Mouse (Mus musculus) hindbrain, embryonic 10.5 days (tissue): ENCODE results near the gene Hivep2. TPM values are rescaled to one million over a fixed set of nuclear protein-coding genes. Genes with fewer than 3 reads are reported as not detected.

Experiments
- DNase-seq: peaks from one replicate; pipeline ENCODE4 v3.0.0-alpha.2; 2017; ENCODE audit warnings: low spot score
- H3K27ac ChIP-seq: fragments of 300-500 bp; sonication (generic); 2 replicates; pipeline ENCODE4 v1.5.1; 2016; ENCODE audit warnings: mild to moderate bottlenecking, moderate library complexity
- H3K27me3 ChIP-seq: fragments of 300-500 bp; sonication (generic); 2 replicates; pipeline ENCODE4 v1.6.1; 2016; ENCODE audit warnings: mild to moderate bottlenecking; ENCODE audit not compliant: poor library complexity, insufficient read depth, severe bottlenecking
- H3K36me3 ChIP-seq: fragments of 300-500 bp; sonication (generic); 2 replicates; pipeline ENCODE4 v1.6.1; 2016; ENCODE audit warnings: mild to moderate bottlenecking, moderate library complexity
- H3K4me1 ChIP-seq: fragments of 300-500 bp; sonication (generic); replicated peaks from 2 replicates; pipeline ENCODE4 v1.6.1; 2016; ENCODE audit warnings: mild to moderate bottlenecking
- H3K4me3 ChIP-seq: fragments of 300-500 bp; sonication (generic); 2 replicates; pipeline ENCODE4 v1.5.1; 2016; ENCODE audit warnings: mild to moderate bottlenecking, moderate library complexity
- H3K9me3 ChIP-seq: fragments of 300-500 bp; sonication (generic); 2 replicates; pipeline ENCODE4 v1.6.1; 2016; ENCODE audit warnings: mild to moderate bottlenecking, moderate library complexity
- WGBS: fragments of 180-500 bp; shearing (Covaris S2); methylation state at CpG from one replicate; pipeline ENCODE4 v1.1.7; 2016; 5-methylcytosine and 5-hydroxymethylcytosine counted together
- polyA plus RNA-seq: library from polyadenylated mRNA; unstranded; fragments of >200 nt; fragmentation: Nextera tagmentation; extraction: Ambion mirVana; gene quantifications from 2 replicates; pipeline ENCODE4 v1.2.1, GENCODE M21; 2016

The Hivep2 gene
- polyA plus RNA-seq, 1 experiment from 2014 or later, result 1.2 TPM

DNA sequence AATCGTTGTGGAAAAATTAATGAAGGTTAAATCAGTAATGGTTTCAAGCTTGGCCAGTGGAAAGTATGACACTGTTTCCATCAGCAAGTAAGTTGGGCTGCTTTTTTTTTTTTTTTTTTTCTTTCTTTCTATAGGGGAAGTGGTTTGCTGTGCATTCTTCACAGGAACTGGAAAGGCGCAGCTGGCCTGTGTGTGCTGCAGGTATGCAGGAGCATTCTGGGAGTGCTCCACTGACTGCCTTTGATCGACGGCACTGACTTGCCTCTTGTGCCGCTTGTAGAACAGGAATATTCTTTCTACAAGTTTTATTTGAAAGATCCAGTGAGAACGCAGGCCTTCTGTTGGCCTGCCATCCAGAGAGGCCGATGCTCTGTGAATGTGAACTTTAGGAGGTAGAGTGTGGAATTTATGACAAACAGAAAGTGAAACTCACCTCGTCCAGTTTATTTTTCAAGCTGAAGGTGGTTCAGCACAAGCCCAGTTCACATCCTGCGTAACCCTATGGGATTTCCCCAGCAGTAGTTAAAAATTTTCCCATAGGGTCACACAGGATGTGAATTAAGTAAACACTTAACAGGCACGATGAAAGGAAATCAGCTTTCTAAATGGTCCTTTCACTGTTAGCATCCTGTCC, 120.1 kb downstream of the Hivep2 start:
- H3K27me3 ChIP-seq, result no peaks in the 10 kb centered on the region
- 86% methylated on average over 10 of the region's 10 CpGs for WGBS

DNA sequence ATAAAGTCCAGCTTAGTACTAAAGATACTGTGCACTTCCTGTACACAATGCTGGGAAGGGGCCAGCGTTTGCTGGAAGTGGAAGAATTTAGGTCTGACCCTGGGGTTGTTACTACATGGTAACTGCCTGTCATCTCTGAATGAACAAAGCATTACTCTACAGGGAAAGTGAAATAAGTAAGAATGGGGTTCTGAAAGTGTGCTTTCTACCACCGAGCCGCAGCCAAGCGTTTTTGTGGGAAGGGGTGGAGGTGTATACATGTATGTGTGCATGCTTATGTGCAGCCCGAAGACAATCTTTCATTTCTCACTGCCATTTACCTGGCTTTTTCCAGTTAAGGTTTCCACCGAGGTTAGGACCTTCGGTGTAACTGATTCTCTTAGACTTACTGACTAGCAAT, 121.4 kb downstream of the Hivep2 start:
- Histone ChIP-seq H3K27ac (no peak overlapping the region), H3K4me3 (no peak overlapping the region), H3K27me3 (no peaks in the 10 kb centered on the region), H3K36me3 (no peaks in the 10 kb centered on the region), H3K9me3 (peaks cover 5% of the 10 kb centered on the region; the same call in 1 of the 2 replicates), H3K4me1 (no peaks in the 10 kb centered on the region)
- DNase-seq, result no peak
- 86% methylated on average over 7 of the region's 7 CpGs for WGBS

More for the DNA sequence above, 120.1 kb downstream of the Hivep2 start:
- H3K36me3 ChIP-seq, result no peaks in the 10 kb centered on the region
- H3K9me3 ChIP-seq, result no peaks in the 10 kb centered on the region
- no peak overlapping the region for H3K4me3 ChIP-seq
- no peak overlapping the region for H3K27ac ChIP-seq
- H3K4me1 ChIP-seq, result no peaks in the 10 kb centered on the region
- DNase-seq, result no peak

DNA sequence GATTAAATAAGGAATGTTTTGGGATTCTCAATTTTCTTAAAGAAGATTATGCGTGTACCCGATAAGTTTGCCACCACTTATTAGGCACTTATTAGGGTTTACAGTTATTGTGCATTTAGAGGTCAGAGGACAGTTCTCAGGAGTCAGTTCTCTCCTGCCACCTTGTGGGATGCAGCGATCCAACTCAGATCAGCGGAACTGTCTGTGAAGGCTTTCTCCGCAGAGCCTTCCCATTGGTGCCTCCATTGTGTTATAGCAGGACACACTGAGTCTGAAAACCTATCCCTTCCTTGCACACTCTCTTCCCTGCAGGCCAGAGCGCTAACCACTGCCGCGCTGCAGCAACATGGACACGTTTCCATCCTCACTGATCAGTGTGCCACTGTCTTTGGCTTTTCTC, 123.6 kb downstream of the Hivep2 start:
- Histone ChIP-seq H3K9me3 (peaks cover 5% of the 10 kb centered on the region; the same call in 1 of the 2 replicates), H3K4me1 (no peaks in the 10 kb centered on the region), H3K27me3 (no peaks in the 10 kb centered on the region), H3K36me3 (no peaks in the 10 kb centered on the region), H3K4me3 (no peak overlapping the region), H3K27ac (no peak overlapping the region)
- peak; percentile 27 for DNase-seq
- WGBS, result 53% methylated on average over 9 of the region's 9 CpGs

DNA sequence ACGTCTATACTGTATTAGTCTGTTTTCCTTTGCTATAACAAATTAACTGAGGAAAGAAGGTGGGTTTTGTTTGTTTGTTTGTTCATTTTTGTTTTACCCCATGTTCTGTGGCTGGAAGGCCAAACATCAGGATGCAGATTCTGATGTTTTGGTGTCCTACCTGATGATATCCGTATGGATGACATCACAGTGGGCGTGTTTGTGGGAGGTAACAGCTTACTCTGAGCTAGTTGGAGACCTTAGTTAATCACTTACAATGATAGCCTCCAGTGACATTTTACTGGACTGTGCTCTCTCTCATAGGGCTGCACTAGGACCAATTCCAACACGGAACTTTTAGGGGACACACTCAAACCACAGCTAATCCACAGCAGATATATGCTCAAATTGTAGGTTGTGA, 128.2 kb downstream of the Hivep2 start:
- peaks cover 5% of the 10 kb centered on the region; the same call in 1 of the 2 replicates for H3K9me3 ChIP-seq
- H3K36me3 ChIP-seq, result no peaks in the 10 kb centered on the region
- H3K4me3 ChIP-seq, result no peak overlapping the region
- no peak for DNase-seq
- peaks cover 8% of the 10 kb centered on the region; the same call in 1 of the 2 replicates for H3K4me1 ChIP-seq
- H3K27ac ChIP-seq, result no peak overlapping the region
- no peaks in the 10 kb centered on the region for H3K27me3 ChIP-seq
- WGBS, result 87% methylated on average over 4 of the region's 4 CpGs

DNA sequence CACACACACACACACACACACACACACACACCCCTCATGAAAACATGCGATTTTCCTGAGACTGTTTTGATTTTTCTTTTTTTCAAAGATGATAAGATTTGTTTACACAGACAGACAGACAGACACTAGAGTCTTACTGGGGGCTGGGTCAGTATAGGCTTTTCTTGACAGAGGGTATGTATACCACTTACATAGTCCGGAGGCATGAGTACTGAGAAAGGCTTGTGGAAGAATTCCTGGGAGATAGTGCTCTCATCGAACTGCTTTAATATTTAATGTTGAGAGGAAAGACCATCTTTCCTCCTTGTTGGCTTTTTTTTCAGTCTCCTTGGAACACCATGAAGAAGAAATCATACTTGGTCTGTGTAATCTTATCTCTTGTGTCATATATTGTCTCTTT, 130.2 kb downstream of the Hivep2 start:
- Histone ChIP-seq H3K4me3 (no peak overlapping the region), H3K4me1 (peaks cover 8% of the 10 kb centered on the region; the same call in 1 of the 2 replicates), H3K9me3 (peaks cover 5% of the 10 kb centered on the region; the same call in 1 of the 2 replicates), H3K27ac (no peak overlapping the region), H3K27me3 (no peaks in the 10 kb centered on the region), H3K36me3 (no peaks in the 10 kb centered on the region)
- DNase-seq, result no peak
- 86% methylated on average over 3 of the region's 3 CpGs for WGBS

DNA sequence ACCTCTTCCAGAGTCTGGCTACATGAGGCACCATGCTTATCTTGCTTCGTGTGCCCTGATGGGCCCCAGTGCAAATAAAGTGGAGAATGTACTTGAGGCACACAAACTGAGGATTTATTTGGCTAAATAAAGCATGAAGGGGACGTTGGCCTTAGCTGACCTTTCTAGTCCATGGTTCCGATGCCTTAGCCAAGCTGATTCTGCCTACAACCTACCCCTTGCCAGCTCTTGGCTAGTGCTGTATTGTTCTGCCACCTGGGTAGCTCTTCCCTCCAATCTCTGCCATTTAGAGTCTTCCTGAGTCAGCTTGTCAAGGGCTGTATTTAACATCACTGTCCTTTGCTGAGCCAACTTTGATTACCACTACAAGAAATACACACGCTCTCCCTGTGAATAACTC, 133.3 kb downstream of the Hivep2 start:
- no peak overlapping the region for H3K4me3 ChIP-seq
- H3K4me1 ChIP-seq, result peaks cover 8% of the 10 kb centered on the region; the same call in 1 of the 2 replicates
- 81% methylated on average over 4 of the region's 4 CpGs for WGBS
- no peak for DNase-seq
- H3K36me3 ChIP-seq, result no peaks in the 10 kb centered on the region
- H3K27ac ChIP-seq, result no peak overlapping the region
- no peaks in the 10 kb centered on the region for H3K9me3 ChIP-seq
- H3K27me3 ChIP-seq, result no peaks in the 10 kb centered on the region

DNA sequence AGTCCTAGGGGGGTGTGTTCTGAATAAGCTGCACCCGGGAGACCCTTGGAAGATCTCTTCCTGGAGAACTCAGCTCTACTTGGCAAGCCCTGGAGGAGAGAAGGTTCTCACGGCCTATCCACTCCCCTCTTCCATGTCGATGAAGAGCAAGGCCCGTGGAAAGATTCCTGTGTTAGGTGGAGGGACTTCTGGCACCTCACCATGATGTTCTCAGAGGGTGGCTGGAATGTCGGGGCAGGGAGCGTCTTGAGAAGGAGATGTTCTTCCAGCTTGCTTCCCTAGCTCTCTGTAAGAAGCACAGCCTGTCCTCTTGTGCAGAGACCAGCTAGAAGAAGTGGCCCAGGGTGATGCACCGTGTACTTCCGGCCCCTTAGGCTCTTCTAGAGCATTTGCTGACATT, 134.2 kb downstream of the Hivep2 start:
- no peaks in the 10 kb centered on the region for H3K36me3 ChIP-seq
- DNase-seq, result no peak
- 85% methylated on average over 8 of the region's 8 CpGs for WGBS

DNA sequence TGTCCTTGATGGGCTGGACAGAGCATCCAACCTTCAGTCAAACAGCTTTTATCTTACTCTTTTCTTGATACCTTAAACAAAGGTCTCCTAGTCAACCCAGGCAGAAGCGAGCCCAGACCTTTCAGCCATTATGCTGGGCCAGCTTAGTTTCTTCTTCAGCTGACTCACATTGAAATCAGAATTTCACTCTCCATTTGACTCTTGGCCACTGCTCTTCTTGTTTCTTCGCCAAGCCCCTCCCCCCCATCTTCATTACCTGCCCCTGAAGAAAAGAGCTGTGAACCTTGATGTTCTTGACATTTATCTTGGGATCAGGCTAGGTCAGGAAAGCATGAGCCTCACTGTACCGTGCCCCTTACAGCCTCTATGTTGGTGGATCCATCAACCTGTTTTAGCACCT, 135.0 kb downstream of the Hivep2 start:
- no peak overlapping the region for H3K27ac ChIP-seq
- H3K36me3 ChIP-seq, result no peaks in the 10 kb centered on the region
- no peaks in the 10 kb centered on the region for H3K9me3 ChIP-seq
- no peaks in the 10 kb centered on the region for H3K27me3 ChIP-seq
- WGBS, result 87% methylated on average over 3 of the region's 3 CpGs
- DNase-seq, result no peak
- H3K4me1 ChIP-seq, result peaks cover 2% of the 10 kb centered on the region; the same call in 1 of the 2 replicates
- no peak overlapping the region for H3K4me3 ChIP-seq

More for the DNA sequence above, 134.2 kb downstream of the Hivep2 start:
- Histone ChIP-seq H3K4me1 (peaks cover 8% of the 10 kb centered on the region; the same call in 1 of the 2 replicates), H3K27ac (no peak overlapping the region), H3K9me3 (no peaks in the 10 kb centered on the region), H3K27me3 (no peaks in the 10 kb centered on the region), H3K4me3 (no peak overlapping the region)

DNA sequence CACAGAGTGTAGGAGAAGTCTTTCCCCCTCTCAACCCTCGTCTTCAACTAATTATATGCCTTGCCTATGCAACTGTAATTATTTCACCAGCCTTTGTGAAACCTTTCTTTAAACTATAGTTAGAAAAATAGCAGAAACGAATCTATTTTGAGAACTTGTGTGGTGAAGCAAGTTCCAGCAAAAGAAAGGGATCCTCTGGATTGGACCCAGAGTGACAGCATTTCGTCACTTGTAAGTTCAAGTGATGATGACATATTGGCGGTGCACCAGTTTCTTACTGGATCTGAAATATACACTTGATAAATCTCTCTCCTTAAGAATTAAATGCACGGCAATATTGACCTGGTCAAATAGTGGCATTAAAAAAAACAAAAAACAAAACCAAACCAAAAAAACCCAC, 136.1 kb downstream of the Hivep2 start:
- Histone ChIP-seq H3K36me3 (no peaks in the 10 kb centered on the region), H3K9me3 (no peaks in the 10 kb centered on the region), H3K27me3 (no peaks in the 10 kb centered on the region), H3K27ac (no peak overlapping the region), H3K4me1 (no peaks in the 10 kb centered on the region), H3K4me3 (no peak overlapping the region)
- WGBS, result 94% methylated on average over 5 of the region's 5 CpGs
- no peak for DNase-seq

DNA sequence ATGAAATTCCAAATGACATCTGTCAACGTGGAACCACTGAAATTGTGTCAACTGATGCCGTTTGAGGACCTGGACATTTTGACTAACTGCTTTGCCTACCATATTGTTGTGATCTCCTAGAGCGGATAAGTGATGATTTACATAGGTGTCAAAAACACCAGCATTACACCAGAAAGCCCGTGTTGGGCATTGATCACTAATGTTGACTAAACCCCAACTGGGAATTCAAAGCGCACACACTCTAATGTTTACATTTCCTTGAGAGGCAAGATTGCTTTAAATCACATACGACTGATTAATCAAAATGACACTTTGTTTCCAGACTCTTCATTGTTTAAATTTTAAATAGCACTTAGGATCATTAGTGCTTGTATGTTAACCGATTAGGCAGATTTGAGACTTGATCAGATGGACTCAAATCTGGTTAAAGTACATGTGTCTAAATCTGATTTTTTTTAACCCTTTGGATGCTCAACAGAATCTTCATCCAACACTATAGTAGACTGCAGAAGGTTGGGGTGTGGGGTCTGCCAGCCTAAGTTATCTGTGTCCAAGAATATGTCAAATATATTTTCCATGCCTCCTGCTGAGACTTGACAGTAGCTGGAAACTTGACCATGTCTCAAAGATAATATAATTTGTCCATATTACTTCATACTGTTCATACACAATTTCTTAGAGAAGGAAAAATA, 142.3 kb downstream of the Hivep2 start:
- Histone ChIP-seq H3K4me3 (no peak overlapping the region), H3K9me3 (no peaks in the 10 kb centered on the region), H3K27ac (no peak overlapping the region), H3K27me3 (no peaks in the 10 kb centered on the region), H3K4me1 (no peaks in the 10 kb centered on the region), H3K36me3 (no peaks in the 10 kb centered on the region)
- WGBS, result 88% methylated on average over 7 of the region's 7 CpGs
- no peak for DNase-seq

DNA sequence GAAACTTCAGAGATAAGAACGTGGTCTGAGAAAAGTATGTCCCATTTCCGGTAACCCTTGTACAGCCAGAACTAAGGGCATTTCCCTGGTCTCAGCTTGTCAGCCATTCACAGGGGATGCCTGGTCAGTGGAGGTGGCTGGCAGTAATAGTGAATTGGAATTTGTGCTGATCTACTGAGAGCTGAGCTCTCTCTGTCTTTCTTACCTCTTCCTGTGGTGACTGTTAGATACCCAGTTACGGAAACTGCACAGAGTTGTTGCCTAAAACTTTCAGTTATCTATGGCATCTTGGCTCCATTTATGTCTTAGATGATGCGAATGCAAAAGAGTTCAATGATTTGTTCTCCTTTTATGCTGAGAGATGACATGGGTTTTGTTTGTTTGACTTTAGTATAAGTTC, 150.0 kb downstream of the Hivep2 start:
- no peak overlapping the region for H3K27ac ChIP-seq
- H3K27me3 ChIP-seq, result no peaks in the 10 kb centered on the region
- WGBS, result 84% methylated on average over 4 of the region's 4 CpGs
- H3K4me3 ChIP-seq, result no peak overlapping the region
- no peaks in the 10 kb centered on the region for H3K36me3 ChIP-seq
- DNase-seq, result no peak
- no peaks in the 10 kb centered on the region for H3K9me3 ChIP-seq
- no peaks in the 10 kb centered on the region for H3K4me1 ChIP-seq

DNA sequence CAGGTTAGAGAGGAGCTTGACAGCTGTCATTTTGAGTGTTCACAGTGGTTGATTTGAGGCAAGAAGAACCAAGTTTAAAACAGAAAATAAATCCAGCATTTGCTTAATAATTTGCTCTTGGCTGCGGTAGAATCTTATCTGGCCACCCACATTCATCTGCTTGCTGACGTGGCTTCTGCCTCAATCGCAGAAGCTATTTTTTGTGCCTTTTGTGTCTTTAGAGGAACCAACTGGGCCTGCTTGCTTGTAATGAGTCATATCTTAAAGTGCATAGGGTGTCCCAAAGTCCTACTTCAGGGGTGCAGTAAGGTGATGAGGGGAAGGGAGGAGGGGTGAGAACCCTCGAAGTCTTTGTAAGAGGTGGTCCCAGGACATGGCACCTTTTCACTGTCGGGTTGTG, 151.1 kb downstream of the Hivep2 start:
- Histone ChIP-seq H3K4me3 (no peak overlapping the region), H3K36me3 (no peaks in the 10 kb centered on the region), H3K9me3 (no peaks in the 10 kb centered on the region), H3K4me1 (no peaks in the 10 kb centered on the region), H3K27ac (no peak overlapping the region), H3K27me3 (no peaks in the 10 kb centered on the region)
- 92% methylated on average over 5 of the region's 5 CpGs for WGBS
- no peak for DNase-seq

DNA sequence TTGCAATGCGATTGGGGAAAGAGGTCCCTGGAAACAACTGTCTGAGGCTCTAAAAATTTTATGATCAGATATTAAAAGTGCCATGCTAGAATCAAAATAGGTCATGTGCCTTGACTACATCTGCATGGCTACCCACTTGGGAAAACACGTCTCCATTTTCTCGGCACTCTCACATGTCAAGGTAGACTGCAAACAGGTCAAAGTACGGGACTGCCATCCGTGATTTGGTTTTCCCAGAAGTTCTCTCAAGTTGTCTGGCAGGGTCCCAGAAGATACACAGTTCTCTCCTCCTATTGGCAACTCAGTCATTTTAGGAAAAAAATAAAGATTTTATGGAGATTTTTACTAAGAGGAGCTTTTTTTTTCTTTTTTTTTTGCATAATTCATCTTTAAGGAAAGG, 153.3 kb downstream of the Hivep2 start:
- no peak for DNase-seq
- Histone ChIP-seq H3K27ac (no peak overlapping the region), H3K36me3 (no peaks in the 10 kb centered on the region), H3K4me1 (no peaks in the 10 kb centered on the region), H3K9me3 (no peaks in the 10 kb centered on the region), H3K27me3 (no peaks in the 10 kb centered on the region), H3K4me3 (no peak overlapping the region)
- 90% methylated on average over 5 of the region's 5 CpGs for WGBS
